Mouse (Mus musculus) hindbrain, embryonic 13.5 days (tissue): ENCODE data around the gene Eif3k. TPM values are rescaled to one million over a fixed set of nuclear protein-coding genes. Genes with fewer than 3 reads are reported as not detected.
A peak's percentile ranks its signal among the peaks of the same experiment; 100 is the strongest.

Experiments
- ATAC-seq: fragments of 200-750 bp; cut with Nextera tagmentation; 2 replicates; pipeline ENCODE4 v1.8.0; 2017; ENCODE audit warnings: moderate TSS enrichment; ENCODE audit not compliant: low FRiP score
- H3K27ac ChIP-seq: fragments of 300-500 bp; sonication (generic); 2 replicates; pipeline ENCODE4 v1.5.1; 2015; ENCODE audit warnings: inconsistent platforms, mild to moderate bottlenecking, moderate library complexity
- H3K27me3 ChIP-seq: fragments of 300-500 bp; sonication (generic); 2 replicates; pipeline ENCODE4 v1.6.1; 2015; ENCODE audit warnings: mild to moderate bottlenecking, inconsistent platforms
- H3K36me3 ChIP-seq: fragments of 300-500 bp; sonication (generic); 2 replicates; pipeline ENCODE4 v1.6.1; 2015; ENCODE audit warnings: mild to moderate bottlenecking, inconsistent platforms
- H3K4me1 ChIP-seq: fragments of 300-500 bp; sonication (generic); replicated peaks from 2 replicates; pipeline ENCODE4 v1.6.1; 2015; ENCODE audit warnings: inconsistent platforms
- H3K4me2 ChIP-seq: fragments of 300-500 bp; sonication (generic); 2 replicates; pipeline ENCODE4 v1.6.1; 2015; ENCODE audit warnings: inconsistent platforms, mild to moderate bottlenecking, moderate library complexity
- H3K4me3 ChIP-seq: fragments of 300-500 bp; sonication (generic); 2 replicates; pipeline ENCODE4 v1.5.1; 2015; ENCODE audit warnings: mild to moderate bottlenecking, inconsistent platforms
- H3K9ac ChIP-seq: fragments of 300-500 bp; sonication (generic); 2 replicates; pipeline ENCODE4 v1.6.1; 2015; ENCODE audit warnings: mild to moderate bottlenecking, inconsistent platforms
- H3K9me3 ChIP-seq: fragments of 300-500 bp; sonication (generic); 2 replicates; pipeline ENCODE4 v1.6.1; 2016; ENCODE audit warnings: inconsistent platforms
- WGBS: fragments of 180-500 bp; shearing (Covaris S2); methylation state at CpG from one replicate; pipeline ENCODE4 v1.1.7; 2015; 5-methylcytosine and 5-hydroxymethylcytosine counted together
- polyA plus RNA-seq: library from polyadenylated mRNA; unstranded; fragments of >200 nt; fragmentation: Nextera tagmentation; extraction: Ambion mirVana; gene quantifications from 2 replicates; pipeline ENCODE4 v1.2.1, GENCODE M21; 2015

Gene Eif3k
- polyA plus RNA-seq, 1 experiment from 2014 or later = 315 TPM

DNA sequence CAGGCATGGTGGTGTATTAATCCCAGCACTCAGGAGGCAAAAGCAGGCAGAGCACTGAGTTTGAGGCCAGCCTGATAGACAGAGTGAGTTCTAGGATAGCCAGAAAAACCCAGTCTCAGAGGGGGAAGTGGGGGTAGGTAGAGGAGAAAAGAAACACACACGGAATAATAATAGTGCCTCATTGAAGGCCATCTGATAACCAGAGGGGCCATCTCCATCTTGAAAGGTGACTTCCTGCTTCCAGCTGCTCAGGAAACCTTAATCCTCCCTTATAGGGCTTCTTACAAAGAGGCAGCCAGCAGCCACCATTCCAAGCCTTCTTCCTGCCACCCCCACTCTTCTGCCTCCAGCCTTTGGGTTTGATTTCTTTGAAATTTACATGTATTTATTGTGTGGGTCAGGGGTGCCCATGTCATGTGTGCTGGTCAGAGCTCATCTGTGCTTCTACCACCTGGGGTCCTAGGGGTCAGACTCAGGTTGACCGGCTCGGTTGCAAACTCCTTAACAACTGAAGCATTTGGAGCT lies 18.2 kb downstream of the Eif3k start:
- ATAC-seq = no peak
- 75% methylated on average over 3 of the region's 3 CpGs for WGBS
- Histone ChIP-seq H3K27ac (0 out of 2 replicates have a peak overlapping the region, but pooled peaks have one; percentile 88), H3K4me1 (peaks cover 35% of the 10 kb centered on the region), H3K9me3 (no peaks in the 10 kb centered on the region), H3K36me3 (no peaks in the 10 kb centered on the region), H3K9ac (no peak overlapping the region), H3K27me3 (no peaks in the 10 kb centered on the region), H3K4me3 (no peak overlapping the region), H3K4me2 (no peak overlapping the region)

DNA sequence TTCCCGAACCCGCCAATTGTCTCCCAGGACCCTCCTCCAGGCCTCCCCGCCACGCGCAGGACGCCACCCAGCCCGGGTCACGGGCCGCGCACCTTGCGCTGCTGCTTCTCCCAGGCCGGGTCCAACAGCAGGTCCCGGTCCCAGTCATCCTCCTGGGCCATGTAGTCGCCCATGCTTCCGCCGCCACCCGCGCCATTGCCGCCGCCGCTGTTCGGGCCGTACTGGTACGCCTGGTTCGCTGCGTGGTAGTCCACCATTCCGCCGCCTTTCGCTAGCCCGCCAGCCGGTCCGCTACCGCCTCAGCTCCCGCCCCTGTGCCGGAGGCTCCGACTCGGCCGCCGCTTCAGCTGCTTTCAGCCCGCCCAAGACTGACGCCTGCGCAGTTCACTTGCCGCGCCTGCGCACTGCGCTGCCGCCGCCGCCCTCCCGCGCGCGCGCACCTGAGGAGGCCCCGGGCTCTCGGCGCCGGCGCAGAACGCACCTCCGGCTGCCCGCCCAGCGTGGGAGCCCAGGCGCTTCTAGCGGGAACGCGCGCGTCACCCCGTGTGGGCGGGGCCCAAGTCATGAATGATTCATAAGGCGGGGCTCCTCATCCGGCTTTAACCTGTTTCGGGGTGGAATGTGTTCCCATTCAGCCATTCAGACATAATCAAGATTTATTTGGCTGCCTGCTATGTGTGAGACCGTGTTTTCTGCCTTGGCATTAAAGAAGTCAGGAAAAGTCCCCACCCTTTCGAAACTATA lies 19.6 kb downstream of the Eif3k start, which contains the start of gene Actn4:
Gene Actn4, minus strand, starts transcription at position 414 of the 744 bp plus-strand sequence.
- peaks cover 42% of the 10 kb centered on the region for H3K4me1 ChIP-seq
- ATAC-seq = peak; percentile 92
- H3K36me3 ChIP-seq = no peaks in the 10 kb centered on the region
- H3K4me2 ChIP-seq = peak within 1 kb of the TSS; percentile 93
- H3K27me3 ChIP-seq = no peaks in the 10 kb centered on the region
- H3K9ac ChIP-seq = peak within 1 kb of the TSS; percentile 98
- peak within 1 kb of the TSS; percentile 99 for H3K4me3 ChIP-seq
- H3K27ac ChIP-seq = peak within 1 kb of the TSS; percentile 91
- WGBS = under 1% methylated on average over 73 of the region's 76 CpGs
- no peaks in the 10 kb centered on the region for H3K9me3 ChIP-seq

DNA sequence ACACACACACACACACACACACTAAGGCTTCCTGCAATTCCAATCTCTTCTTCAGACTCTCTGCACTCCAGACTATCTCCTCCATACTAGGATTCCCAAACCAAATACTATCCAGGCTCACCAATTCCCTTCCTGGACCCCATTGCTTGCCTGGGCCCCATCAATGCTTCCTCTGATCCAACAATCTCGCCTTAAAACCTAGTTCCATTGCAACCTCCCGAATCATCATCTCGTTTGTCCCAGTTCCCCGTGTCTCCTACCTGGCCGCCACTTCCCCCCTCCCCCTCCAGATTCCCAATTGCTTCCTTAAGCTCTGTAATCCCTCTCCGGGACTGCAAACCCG lies 20.1 kb downstream of the Eif3k start:
- H3K9ac ChIP-seq = peak overlapping the region; percentile 98
- no peaks in the 10 kb centered on the region for H3K9me3 ChIP-seq
- H3K36me3 ChIP-seq = no peaks in the 10 kb centered on the region
- no peaks in the 10 kb centered on the region for H3K27me3 ChIP-seq
- H3K4me1 ChIP-seq = peaks cover 46% of the 10 kb centered on the region
- peak overlapping the region; percentile 91 for H3K27ac ChIP-seq
- peak overlapping the region; percentile 99 for H3K4me3 ChIP-seq
- no peak for ATAC-seq
- H3K4me2 ChIP-seq = peak overlapping the region; percentile 93
- 0% methylated on average over 7 of the region's 7 CpGs for WGBS

DNA sequence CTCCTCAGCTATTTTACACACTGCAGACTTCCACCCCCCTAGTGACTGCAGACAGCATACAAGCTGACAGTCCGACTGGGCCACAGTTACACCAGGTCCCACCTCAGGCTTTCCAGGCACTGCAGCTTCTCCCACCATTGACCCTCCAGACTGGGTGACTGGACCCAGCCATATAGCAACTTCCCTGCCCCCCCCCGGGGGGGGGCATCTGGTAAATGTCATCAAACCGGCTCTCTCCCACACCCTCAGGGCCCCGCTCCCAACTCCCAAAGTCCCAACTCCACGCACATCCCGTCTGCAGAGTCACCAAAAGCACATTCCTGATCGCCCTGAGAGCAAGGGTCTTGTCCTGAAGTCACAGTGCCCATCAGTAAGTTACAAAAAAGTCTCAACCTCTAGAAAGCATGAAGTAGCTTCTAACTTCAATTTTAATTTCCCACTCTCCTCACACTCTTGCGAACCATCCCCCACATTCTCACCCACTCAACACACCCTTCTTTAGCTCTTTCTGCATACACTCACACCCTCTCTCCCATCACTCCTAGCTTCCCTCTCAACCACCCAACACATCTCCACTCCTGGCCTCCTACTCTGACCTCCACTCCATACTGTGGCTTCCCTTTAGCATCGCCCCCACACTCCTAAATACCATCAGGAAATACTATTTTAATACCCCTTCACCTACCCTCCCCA lies 21.2 kb downstream of the Eif3k start:
- Histone ChIP-seq H3K4me1 (peaks cover 47% of the 10 kb centered on the region), H3K27ac (0 out of 2 replicates have a peak overlapping the region, but pooled peaks have one; percentile 12)
- no peak for ATAC-seq

DNA sequence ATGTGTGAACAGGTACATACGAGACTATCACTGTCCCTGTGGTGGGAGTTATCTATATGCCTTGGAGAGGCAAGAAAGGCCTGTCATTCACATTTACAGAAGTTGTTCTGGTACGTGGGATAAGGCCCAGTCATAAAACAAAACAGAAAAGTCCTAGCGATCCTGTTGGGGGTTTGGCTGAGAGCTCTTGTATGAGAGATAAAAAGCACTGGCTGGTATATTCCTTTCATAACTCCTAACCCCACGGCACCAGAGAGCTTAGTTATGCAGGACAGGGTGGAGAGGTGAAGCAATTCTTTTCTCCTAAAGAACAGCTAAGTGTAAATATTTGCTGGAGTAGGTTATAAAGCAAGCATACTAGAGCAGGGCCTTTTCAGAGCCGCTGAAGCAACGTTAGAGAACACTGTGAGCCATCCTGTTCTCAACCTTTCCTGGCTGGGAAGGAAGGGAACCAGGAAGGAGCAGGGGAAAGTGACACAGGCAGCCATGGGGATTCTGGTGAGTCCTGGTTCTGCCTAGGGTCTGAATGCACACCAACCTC lies 22.1 kb downstream of the Eif3k start:
- Histone ChIP-seq H3K9ac (peak overlapping the region; percentile 98), H3K27ac (no peak overlapping the region; the same call in 1 of the 2 replicates), H3K4me3 (peak overlapping the region; percentile 99), H3K4me1 (peaks cover 55% of the 10 kb centered on the region), H3K36me3 (no peaks in the 10 kb centered on the region), H3K4me2 (peak overlapping the region; percentile 93), H3K9me3 (no peaks in the 10 kb centered on the region), H3K27me3 (no peaks in the 10 kb centered on the region)
- no peak for ATAC-seq
- WGBS = 49% methylated on average over 6 of the region's 6 CpGs

More for the DNA sequence above, 21.2 kb downstream of the Eif3k start:
- no peaks in the 10 kb centered on the region for H3K27me3 ChIP-seq
- WGBS = 34% methylated on average over 9 of the region's 9 CpGs
- H3K4me3 ChIP-seq = peak overlapping the region; percentile 99
- no peaks in the 10 kb centered on the region for H3K9me3 ChIP-seq
- H3K36me3 ChIP-seq = no peaks in the 10 kb centered on the region
- H3K9ac ChIP-seq = peak overlapping the region; percentile 98
- peak overlapping the region; percentile 93 for H3K4me2 ChIP-seq

DNA sequence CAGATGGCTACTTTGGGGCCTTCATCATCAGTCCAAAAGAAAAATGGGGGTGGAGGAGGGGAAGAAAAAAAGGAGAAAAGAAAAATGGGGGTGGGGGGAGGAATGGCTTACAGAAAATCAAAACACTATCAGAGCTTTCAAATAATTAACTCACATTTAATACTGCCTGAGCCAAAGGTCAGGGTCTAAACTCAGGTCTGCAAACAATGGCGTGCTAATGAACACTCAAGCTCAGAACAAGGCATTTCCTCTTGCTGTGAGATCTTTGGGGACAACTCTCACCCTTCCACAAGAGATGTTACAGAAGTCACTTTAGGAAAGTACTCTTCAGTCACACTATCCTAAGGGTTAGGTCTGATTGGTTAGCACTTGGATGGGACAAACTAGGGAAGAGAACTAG lies 22.9 kb downstream of the Eif3k start:
- peaks cover 60% of the 10 kb centered on the region for H3K4me1 ChIP-seq
- no peaks in the 10 kb centered on the region for H3K27me3 ChIP-seq
- H3K4me2 ChIP-seq = peak overlapping the region; percentile 93
- no peak for ATAC-seq
- H3K9me3 ChIP-seq = no peaks in the 10 kb centered on the region
- H3K4me3 ChIP-seq = no peak overlapping the region
- 0 out of 2 replicates have a peak overlapping the region, but pooled peaks have one; percentile 98 for H3K9ac ChIP-seq
- no peak overlapping the region for H3K27ac ChIP-seq
- 65% methylated on average over 1 of the region's 1 CpGs for WGBS
- no peaks in the 10 kb centered on the region for H3K36me3 ChIP-seq

DNA sequence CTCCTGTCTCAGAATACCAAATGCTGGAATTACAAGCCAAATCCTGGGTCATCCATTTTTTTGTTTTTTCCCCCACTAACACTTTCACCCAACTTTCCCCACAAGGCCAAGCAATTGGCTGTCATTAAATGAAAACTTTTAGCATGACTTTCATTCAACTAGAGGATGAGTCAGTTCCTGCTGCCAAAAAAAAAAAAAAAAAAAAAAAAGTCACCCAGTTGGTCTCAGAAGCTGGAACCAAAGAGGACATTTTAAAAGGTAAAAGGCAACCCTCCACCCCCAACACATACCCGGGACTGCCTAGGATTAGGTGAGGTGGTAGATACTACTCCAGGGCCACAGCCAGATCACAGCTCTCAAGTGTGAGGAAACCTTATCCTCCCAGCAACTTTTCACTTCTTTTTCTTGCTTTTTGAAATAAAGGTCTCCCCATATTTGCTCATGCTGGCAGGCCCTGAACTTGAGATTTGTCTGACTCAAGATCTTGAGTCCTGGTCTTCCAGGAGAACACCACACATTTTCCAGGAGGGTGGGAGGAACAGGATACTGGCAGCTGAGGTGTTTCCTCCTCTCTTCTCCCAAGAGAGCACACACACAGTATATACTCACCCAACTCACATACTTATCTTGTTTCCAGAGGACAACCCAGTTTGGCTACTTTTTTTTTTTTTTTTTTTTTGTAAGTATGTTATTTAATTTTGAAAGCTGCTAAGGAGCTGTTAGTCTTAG lies 23.5 kb downstream of the Eif3k start:
- H3K9ac ChIP-seq = no peak overlapping the region
- no peaks in the 10 kb centered on the region for H3K27me3 ChIP-seq
- H3K36me3 ChIP-seq = no peaks in the 10 kb centered on the region
- no peaks in the 10 kb centered on the region for H3K9me3 ChIP-seq
- H3K4me2 ChIP-seq = no peak overlapping the region
- 90% methylated on average over 1 of the region's 1 CpGs for WGBS
- no peak overlapping the region for H3K27ac ChIP-seq
- no peak for ATAC-seq
- H3K4me1 ChIP-seq = peaks cover 66% of the 10 kb centered on the region
- no peak overlapping the region for H3K4me3 ChIP-seq

DNA sequence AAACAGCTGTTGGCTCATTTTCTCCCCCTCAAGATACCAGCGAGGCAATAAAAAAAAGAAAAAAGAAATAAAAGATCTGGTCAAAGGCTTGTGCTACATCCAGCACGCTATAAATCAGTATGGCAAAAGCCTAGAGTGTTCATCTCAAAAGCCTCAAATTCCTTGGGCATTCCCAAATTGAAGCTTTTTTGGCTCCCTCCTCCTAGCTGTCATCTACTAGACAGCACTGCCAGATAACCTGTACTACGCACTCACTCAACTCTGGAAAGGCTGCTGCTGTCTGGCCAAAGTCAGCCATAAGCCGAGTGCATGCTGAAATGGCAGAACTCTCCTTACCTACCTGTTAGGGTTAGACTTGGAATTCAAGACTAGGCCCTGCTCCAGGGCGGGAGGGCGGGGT lies 24.4 kb downstream of the Eif3k start:
- Histone ChIP-seq H3K9me3 (no peaks in the 10 kb centered on the region), H3K36me3 (no peaks in the 10 kb centered on the region), H3K4me3 (no peak overlapping the region), H3K27ac (no peak overlapping the region), H3K4me2 (no peak overlapping the region), H3K27me3 (no peaks in the 10 kb centered on the region), H3K9ac (no peak overlapping the region), H3K4me1 (peaks cover 71% of the 10 kb centered on the region)
- no peak for ATAC-seq
- WGBS = 85% methylated on average over 6 of the region's 6 CpGs

DNA sequence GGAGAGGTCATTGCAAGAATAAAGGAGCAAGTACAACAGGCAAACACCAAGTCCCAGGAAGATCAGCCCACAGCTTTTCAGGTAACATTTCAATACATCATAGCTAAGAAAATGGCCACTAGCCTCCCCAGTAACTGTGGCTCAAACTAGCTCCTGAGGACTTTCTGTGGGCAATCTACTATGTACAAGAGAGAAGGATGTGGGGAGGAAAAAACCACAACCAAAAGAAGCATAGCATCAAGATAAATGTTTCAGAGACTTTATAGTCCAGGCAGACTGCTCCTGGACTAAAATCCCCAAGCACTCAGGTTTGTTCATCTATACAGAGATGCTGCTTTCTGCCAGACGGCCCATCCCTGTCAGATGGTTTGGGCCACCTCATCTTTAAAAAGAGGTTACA lies 25.4 kb downstream of the Eif3k start:
- Histone ChIP-seq H3K4me2 (no peak overlapping the region), H3K4me3 (no peak overlapping the region), H3K27me3 (no peaks in the 10 kb centered on the region), H3K9me3 (no peaks in the 10 kb centered on the region), H3K27ac (no peak overlapping the region), H3K36me3 (no peaks in the 10 kb centered on the region), H3K4me1 (peaks cover 77% of the 10 kb centered on the region), H3K9ac (no peak overlapping the region)
- 90% methylated on average over 1 of the region's 1 CpGs for WGBS
- no peak for ATAC-seq

DNA sequence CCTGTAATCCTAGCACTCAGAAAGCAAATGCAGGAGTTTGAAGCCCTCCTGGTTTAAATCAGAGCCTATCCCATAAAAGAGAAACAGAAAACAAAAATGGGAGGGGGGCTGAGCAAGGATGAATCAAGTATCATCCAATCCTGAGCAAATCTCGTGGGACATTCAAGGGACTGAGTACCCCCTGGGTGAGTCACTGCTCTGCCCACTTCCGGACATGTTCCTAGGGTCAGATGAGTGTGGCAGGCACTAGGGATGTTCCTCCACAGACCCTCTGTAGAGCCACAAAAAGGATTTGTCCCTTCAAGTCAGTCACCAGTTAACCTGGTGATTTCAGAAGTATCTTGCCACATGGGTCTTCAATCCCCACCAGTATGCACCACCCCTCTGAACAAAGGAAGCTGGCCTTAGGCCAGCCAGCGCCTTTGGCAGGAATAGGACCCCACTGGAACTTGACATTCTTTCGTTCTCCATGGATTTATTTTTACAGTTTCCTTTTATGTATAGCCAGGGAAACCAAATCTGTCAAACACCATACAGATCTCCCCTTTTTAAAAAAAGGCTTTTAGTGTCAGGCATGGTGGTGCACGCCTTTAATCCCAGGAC lies 26.3 kb downstream of the Eif3k start:
- 55% methylated on average over 5 of the region's 5 CpGs for WGBS
- Histone ChIP-seq H3K4me3 (no peak overlapping the region), H3K9me3 (no peaks in the 10 kb centered on the region), H3K27me3 (no peaks in the 10 kb centered on the region), H3K27ac (0 out of 2 replicates have a peak overlapping the region, but pooled peaks have one; percentile 14), H3K4me1 (peaks cover 68% of the 10 kb centered on the region), H3K4me2 (no peak overlapping the region), H3K36me3 (no peaks in the 10 kb centered on the region), H3K9ac (no peak overlapping the region)
- ATAC-seq = no peak

DNA sequence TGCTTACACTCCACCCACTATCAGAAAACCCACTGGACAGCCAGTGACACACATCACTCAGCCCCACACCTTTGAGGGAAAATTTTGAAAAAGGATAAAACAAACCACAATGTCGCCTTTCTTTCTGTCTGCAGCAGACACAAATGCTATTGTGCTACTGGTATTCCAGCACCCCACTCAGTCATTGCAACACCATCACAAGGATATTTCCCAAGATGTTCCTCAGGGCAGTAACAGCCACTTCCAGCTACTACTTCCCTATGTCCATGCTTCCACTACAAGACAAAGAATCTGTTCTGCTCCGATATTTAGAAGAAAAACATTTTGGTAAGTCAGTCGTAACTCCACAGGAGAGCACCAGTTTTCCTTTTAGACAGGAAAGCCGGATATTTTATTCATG lies 26.9 kb downstream of the Eif3k start:
- no peaks in the 10 kb centered on the region for H3K27me3 ChIP-seq
- H3K4me1 ChIP-seq = peaks cover 62% of the 10 kb centered on the region
- WGBS = 77% methylated on average over 4 of the region's 4 CpGs
- no peak for ATAC-seq
- H3K9ac ChIP-seq = no peak overlapping the region
- H3K4me2 ChIP-seq = no peak overlapping the region
- H3K9me3 ChIP-seq = no peaks in the 10 kb centered on the region
- H3K27ac ChIP-seq = no peak overlapping the region; the same call in 1 of the 2 replicates
- H3K4me3 ChIP-seq = no peak overlapping the region
- no peaks in the 10 kb centered on the region for H3K36me3 ChIP-seq
